Mouse (Mus musculus): Measurements from ENCODE around the gene Mapk12. TPM values are rescaled to one million over a fixed set of nuclear protein-coding genes. Genes with fewer than 3 reads are reported as not detected.

The Mapk12 gene
- polyA plus RNA-seq, 1 experiment from 2014 or later, result 13.5 TPM

DNA sequence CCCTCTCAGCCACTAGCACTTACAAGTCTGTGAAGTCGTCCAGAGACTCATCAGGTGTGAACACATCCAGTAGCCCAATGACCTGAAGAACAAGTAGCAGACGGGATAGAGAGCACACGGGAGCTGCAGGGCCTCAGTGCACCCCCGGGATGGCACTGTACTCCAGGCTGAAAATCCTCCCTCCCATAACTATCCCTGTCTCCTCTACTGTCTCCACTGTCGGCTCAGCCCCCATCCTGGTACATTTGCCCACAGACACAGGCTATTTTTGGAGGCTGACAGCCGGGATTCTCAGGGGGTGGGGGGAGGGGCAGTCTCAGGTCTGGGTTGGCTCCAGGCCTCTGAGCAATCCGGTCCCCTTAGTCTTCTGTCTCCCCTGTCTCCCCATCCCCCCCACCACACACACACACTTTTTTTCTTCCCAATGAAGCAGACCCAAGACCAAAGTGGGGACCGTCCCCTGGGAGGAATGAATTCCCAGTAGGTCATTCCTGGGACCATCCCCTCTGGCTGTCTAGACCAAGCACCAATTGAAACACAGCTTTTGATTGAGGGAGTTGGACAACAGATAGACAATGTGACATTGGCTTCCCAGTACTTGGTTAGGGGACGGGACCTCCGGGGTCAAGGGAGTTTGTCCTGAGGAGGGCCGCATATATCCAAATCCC lies 3.0 kb downstream of the Mapk12 start:
- Histone ChIP-seq H3K4me1 (replicated peaks; ENCODE audit: insufficient read depth, low read length) (peaks cover 19% of the 10 kb centered on the region), H3K9ac (ENCODE audit: low read depth, low read length) (no peak overlapping the region), H3K4me2 (ENCODE audit: low read length) (no peak overlapping the region), H3K27ac (no peak overlapping the region), H3K27me3 (ENCODE audit: insufficient read depth, low read length) (peaks cover 7% of the 10 kb centered on the region; the same call in 1 of the 2 replicates), H3K9me3 (replicated peaks; ENCODE audit: low read length) (no peaks in the 10 kb centered on the region), H3K4me3 (replicated peaks; ENCODE audit: low read depth, low read length) (no peak overlapping the region), H3K36me3 (ENCODE audit: insufficient read depth, low read length) (no peaks in the 10 kb centered on the region)
- TF ChIP-seq CTCF (IDR thresholded peaks at IDR 0.05; ENCODE audit: low read depth), result no peak
- ATAC-seq (replicated peaks; ENCODE audit: low FRiP score, low read depth), result no peak
- 71% methylated on average over 11 of the region's 11 CpGs for WGBS
- DNase-seq (ENCODE audit: low spot score), result no peak

DNA sequence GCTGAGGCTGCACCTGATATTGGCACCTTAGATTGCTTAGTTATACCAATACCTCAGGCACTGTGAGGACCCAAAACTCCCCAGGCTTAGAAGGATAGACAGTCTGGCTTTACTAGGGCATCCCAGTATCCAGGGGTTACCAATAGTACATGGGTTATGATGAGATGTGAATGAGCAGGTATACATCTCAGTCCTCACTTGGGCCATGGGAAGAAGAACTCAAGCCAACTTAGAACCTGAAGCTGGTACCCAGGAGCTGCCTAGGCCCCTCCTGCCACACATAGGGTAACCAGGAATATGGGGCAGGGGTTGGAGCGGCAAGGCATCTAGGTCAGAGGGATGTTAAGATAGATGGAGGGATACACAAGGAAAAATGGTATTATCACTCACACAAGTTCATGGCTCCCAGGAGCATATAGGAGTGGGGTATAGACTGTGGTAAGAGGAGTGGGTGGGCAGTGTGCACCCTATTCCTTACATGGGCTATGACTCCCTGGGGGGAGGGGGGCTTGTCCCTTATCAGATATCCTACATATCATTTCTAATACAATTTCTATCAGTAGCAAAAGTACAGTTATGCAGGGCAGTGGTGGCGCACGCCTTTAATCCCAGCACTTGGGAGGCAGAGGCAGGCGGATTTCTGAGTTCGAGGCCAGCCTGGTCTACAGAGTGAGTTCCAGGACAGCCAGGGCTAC lies 3.9 kb downstream of the Mapk12 start:
- WGBS, result 93% methylated on average over 5 of the region's 5 CpGs
- Histone ChIP-seq H3K27me3 (ENCODE audit: insufficient read depth, low read length) (peaks cover 7% of the 10 kb centered on the region; the same call in 1 of the 2 replicates), H3K9me3 (replicated peaks; ENCODE audit: low read length) (no peaks in the 10 kb centered on the region), H3K4me3 (replicated peaks; ENCODE audit: low read depth, low read length) (no peak overlapping the region), H3K36me3 (ENCODE audit: insufficient read depth, low read length) (no peaks in the 10 kb centered on the region), H3K27ac (no peak overlapping the region), H3K4me2 (ENCODE audit: low read length) (no peak overlapping the region), H3K9ac (ENCODE audit: low read depth, low read length) (no peak overlapping the region), H3K4me1 (replicated peaks; ENCODE audit: insufficient read depth, low read length) (peaks cover 17% of the 10 kb centered on the region)
- no peak for DNase-seq (ENCODE audit: low spot score)
- no peak for TF ChIP-seq CTCF (IDR thresholded peaks at IDR 0.05; ENCODE audit: low read depth)
- ATAC-seq (replicated peaks; ENCODE audit: low FRiP score, low read depth), result no peak

DNA sequence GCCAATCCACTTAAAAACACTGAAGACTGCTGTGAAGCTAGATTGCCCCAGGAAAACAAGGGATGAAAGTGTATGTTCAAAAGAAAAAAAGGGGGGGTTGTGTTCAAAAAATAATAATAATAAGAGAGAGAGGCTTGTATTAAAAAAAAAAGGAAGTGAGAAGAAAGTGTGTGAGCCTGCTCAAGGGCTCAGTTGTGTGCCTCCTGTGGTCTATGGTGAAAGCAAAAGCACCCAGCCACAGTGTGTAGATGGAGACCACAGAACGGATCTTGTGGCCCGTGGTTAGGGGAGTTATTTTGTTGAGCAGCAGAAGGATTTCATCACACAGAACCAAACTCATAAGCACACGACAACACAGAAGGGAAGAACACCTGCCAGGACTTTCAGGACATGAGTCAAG lies 9.2 kb downstream of the Mapk12 start:
- 85% methylated on average over 3 of the region's 3 CpGs for WGBS

DNA sequence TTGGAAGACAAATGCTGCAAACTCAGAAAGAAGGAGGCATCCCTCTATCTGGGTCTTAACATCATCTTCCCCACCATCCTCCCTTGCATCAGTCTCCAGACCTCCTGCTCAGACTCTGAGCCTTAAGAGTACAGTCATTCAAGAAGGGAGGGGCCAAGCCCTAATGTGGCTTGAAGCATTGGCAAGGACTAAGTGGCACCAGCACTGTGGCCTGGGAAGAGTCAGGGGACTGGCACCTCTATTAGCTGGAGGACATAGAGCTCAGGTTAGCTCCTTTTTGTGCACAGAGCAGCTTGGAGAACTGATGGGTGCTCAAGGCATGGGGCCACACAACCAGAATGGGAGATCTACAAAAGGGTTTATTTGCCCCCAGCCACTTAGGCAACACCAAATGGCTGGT lies 10.3 kb downstream of the Mapk12 start:
- TF ChIP-seq CTCF (IDR thresholded peaks at IDR 0.05; ENCODE audit: low read depth), result no peak
- Histone ChIP-seq H3K27me3 (ENCODE audit: insufficient read depth, low read length) (no peaks in the 10 kb centered on the region), H3K9me3 (replicated peaks; ENCODE audit: low read length) (no peaks in the 10 kb centered on the region), H3K9ac (ENCODE audit: low read depth, low read length) (no peak overlapping the region), H3K4me2 (ENCODE audit: low read length) (no peak overlapping the region), H3K4me1 (replicated peaks; ENCODE audit: insufficient read depth, low read length) (peaks cover 11% of the 10 kb centered on the region; the same call in 1 of the 2 replicates), H3K4me3 (replicated peaks; ENCODE audit: low read depth, low read length) (no peak overlapping the region), H3K36me3 (ENCODE audit: insufficient read depth, low read length) (no peaks in the 10 kb centered on the region), H3K27ac (no peak overlapping the region)
- no peak for ATAC-seq (replicated peaks; ENCODE audit: low FRiP score, low read depth)
- no peak for DNase-seq (ENCODE audit: low spot score)

More for the DNA sequence above, 9.2 kb downstream of the Mapk12 start:
- no peak for ATAC-seq (replicated peaks; ENCODE audit: low FRiP score, low read depth)
- H3K4me3 ChIP-seq (replicated peaks; ENCODE audit: low read depth, low read length), result no peak overlapping the region
- DNase-seq (ENCODE audit: low spot score), result no peak
- no peak overlapping the region for H3K4me2 ChIP-seq (ENCODE audit: low read length)
- no peak for TF ChIP-seq CTCF (IDR thresholded peaks at IDR 0.05; ENCODE audit: low read depth)
- H3K27me3 ChIP-seq (ENCODE audit: insufficient read depth, low read length), result no peaks in the 10 kb centered on the region
- H3K36me3 ChIP-seq (ENCODE audit: insufficient read depth, low read length), result no peaks in the 10 kb centered on the region
- no peaks in the 10 kb centered on the region for H3K9me3 ChIP-seq (replicated peaks; ENCODE audit: low read length)
- H3K9ac ChIP-seq (ENCODE audit: low read depth, low read length), result no peak overlapping the region
- no peak overlapping the region for H3K27ac ChIP-seq
- H3K4me1 ChIP-seq (replicated peaks; ENCODE audit: insufficient read depth, low read length), result peaks cover 11% of the 10 kb centered on the region; the same call in 1 of the 2 replicates

DNA sequence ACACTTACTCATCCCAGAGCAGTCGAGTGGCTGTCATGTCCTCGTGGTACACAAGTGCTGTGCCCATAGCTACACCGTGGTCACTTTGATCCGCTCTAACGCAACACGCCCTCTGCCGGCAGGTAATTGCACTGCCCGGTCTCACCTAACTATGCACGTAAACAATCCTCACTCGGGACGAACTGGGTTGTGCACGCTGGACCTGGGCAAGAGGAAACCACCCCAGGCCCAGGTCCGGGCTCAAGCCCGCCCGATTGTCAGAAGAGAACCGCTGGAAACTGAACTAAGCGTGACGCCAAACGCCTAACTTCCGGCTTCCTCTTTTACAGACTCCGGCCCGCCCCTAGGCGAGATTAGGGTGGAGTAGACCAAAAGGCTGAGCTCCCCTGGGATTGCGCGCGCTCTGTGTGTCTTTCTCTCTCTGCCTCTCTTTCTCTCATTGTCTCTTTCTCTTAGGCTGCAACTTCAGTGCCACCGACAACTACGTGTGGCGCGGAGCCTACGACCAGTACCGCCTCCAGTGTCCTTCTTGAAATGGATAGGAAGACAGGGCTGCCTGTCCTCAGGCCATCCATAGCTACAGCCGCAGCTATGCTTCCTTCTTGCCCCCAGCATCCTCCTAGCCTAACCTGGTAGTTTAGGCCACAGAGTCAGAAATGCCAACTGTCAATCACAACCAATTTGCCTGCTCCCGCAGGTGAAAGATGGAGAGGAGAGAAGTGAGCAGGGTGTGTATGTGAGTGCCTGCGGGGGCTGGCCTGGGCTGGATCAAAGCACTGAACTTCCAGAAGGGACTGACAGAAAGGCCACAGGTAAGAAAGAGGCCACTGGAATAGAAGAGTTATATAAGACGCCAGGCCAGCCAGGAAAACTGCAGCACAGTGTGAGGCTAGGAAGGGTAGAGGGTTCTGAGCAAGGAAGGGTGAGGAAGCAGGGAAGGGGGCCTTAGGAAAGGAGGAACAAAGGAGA lies 11.8 kb downstream of the Mapk12 start, which contains the start of gene Hdac10:
Gene Hdac10 (minus strand): TSS at position 319 of the 969 bp plus-strand sequence.
- Histone ChIP-seq H3K9me3 (replicated peaks; ENCODE audit: low read length) (no peaks in the 10 kb centered on the region), H3K9ac (ENCODE audit: low read depth, low read length) (peak within 1 kb of the TSS; percentile 67), H3K4me2 (ENCODE audit: low read length) (peak within 1 kb of the TSS; percentile 81), H3K4me3 (replicated peaks; ENCODE audit: low read depth, low read length) (peak within 1 kb of the TSS; percentile 57), H3K36me3 (ENCODE audit: insufficient read depth, low read length) (no peaks in the 10 kb centered on the region), H3K27ac (peak within 1 kb of the TSS; percentile 82), H3K4me1 (replicated peaks; ENCODE audit: insufficient read depth, low read length) (peaks cover 13% of the 10 kb centered on the region; the same call in 1 of the 2 replicates), H3K27me3 (ENCODE audit: insufficient read depth, low read length) (no peaks in the 10 kb centered on the region)
- peak; percentile 91 for TF ChIP-seq CTCF (IDR thresholded peaks at IDR 0.05; ENCODE audit: low read depth)
- ATAC-seq (replicated peaks; ENCODE audit: low FRiP score, low read depth) (peak; percentile 86), DNase-seq (ENCODE audit: low spot score) (peak; percentile 87)
- 3% methylated on average over 36 of the region's 36 CpGs for WGBS

Data from kidney, postnatal 0 days (tissue).